Mouse (Mus musculus) ES-Bruce4 (cell line): ENCODE data around the gene Fam227a.

Source experiments
- CTCF ChIP-seq: IDR thresholded peaks from one replicate; pipeline ENCODE4 v1.8.1; 2011; ENCODE audit warnings: low read depth, low read length
- EP300 ChIP-seq: IDR thresholded peaks from 2 replicates; pipeline ENCODE4 v1.6.1; 2011; ENCODE audit warnings: low read depth, low read length; ENCODE audit not compliant: insufficient read depth
- POLR2A ChIP-seq: IDR thresholded peaks from one replicate; pipeline ENCODE4 v1.8.1; 2011; ENCODE audit warnings: low read length; ENCODE audit not compliant: insufficient read depth

DNA sequence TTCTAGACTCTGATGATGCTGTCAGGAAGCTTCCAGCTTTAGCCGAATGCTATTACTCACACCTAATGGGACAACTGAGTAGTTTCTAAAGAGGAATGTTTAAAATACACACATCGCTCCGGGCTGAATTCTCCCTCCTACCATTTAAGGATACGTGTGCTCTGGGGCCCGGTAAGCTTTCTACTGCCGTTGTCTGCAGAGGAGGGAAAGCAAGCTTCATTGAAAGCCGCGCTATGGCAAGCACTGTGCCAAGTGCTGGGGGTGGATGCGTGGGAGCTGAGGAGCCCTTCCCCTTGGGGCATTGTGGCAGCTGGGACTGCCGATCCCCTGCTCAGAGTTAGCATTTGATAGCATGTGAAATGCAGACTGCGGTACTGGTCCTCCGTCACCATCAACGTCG, 2.3 kb downstream of the Fam227a start:
- TF ChIP-seq CTCF (no peak), POLR2A (no peak), EP300 (no peak)
